Mouse (Mus musculus) CH12.LX (cell line): Measurements from ENCODE around the gene Gm26566.

Experiments used
- CTCF ChIP-seq, 2 experiments: IDR thresholded peaks in 1 of 2; conservative IDR thresholded peaks in 1 of 2; 2 replicates each; pipeline ENCODE4 v1.5.1; 2011 to 2012; ENCODE audit warnings: low read depth in 2 of 2, low read length in 2 of 2, improper control_type of control experiment in 1 of 2, inconsistent platforms in 1 of 2, mild to moderate bottlenecking in 1 of 2, moderate library complexity in 1 of 2
- USF2 ChIP-seq: conservative IDR thresholded peaks from 2 replicates; pipeline ENCODE4 v1.6.1; 2011; ENCODE audit warnings: low read depth, low read length, improper control_type of control experiment

GRCm38 (mm10) chr4:88727324-88727723 is 5.7 kb downstream of the Gm26566 start:
- TF ChIP-seq USF2 (no peak), CTCF (conservative IDR thresholded peaks at IDR 0.05 in 1 of 2, IDR thresholded peaks at IDR 0.05 in 1 of 2; ENCODE audit: low read depth in 2 of 2, low read length in 2 of 2) (peak; percentile 65 to 86)
